Mouse (Mus musculus) neural tube, embryonic 13.5 days (tissue): ENCODE measurements around the gene Cdc42ep4. TPM values are rescaled to one million over a fixed set of nuclear protein-coding genes. Genes with fewer than 3 reads are reported as not detected.

Experiments
- ATAC-seq: fragments of 200-750 bp; cut with Nextera tagmentation; 2 replicates; pipeline ENCODE4 v1.8.0; 2017; ENCODE audit warnings: low read depth, mild to moderate bottlenecking, moderate TSS enrichment, moderate library complexity
- H3K27ac ChIP-seq: fragments of 300-500 bp; sonication (generic); replicated peaks from 2 replicates; pipeline ENCODE4 v1.5.1; 2015; ENCODE audit warnings: moderate library complexity, mild to moderate bottlenecking, inconsistent platforms
- H3K27me3 ChIP-seq: fragments of 300-500 bp; sonication (generic); 2 replicates; pipeline ENCODE4 v1.6.1; 2015; ENCODE audit warnings: mild to moderate bottlenecking, inconsistent platforms
- H3K36me3 ChIP-seq: fragments of 300-500 bp; sonication (generic); 2 replicates; pipeline ENCODE4 v1.6.1; 2015; ENCODE audit warnings: mild to moderate bottlenecking, inconsistent platforms
- H3K4me1 ChIP-seq: fragments of 300-500 bp; sonication (generic); replicated peaks from 2 replicates; pipeline ENCODE4 v1.6.1; 2015; ENCODE audit warnings: inconsistent platforms
- H3K4me2 ChIP-seq: fragments of 300-500 bp; sonication (generic); 2 replicates; pipeline ENCODE4 v1.6.1; 2015; ENCODE audit warnings: inconsistent platforms, mild to moderate bottlenecking, moderate library complexity
- H3K4me3 ChIP-seq: fragments of 300-500 bp; sonication (generic); 2 replicates; pipeline ENCODE4 v1.5.1; 2015; ENCODE audit warnings: mild to moderate bottlenecking, inconsistent platforms
- H3K9ac ChIP-seq: fragments of 300-500 bp; sonication (generic); 2 replicates; pipeline ENCODE4 v1.6.1; 2015; ENCODE audit warnings: moderate library complexity, mild to moderate bottlenecking, inconsistent platforms
- H3K9me3 ChIP-seq: fragments of 300-500 bp; sonication (generic); 2 replicates; pipeline ENCODE4 v1.6.1; 2016; ENCODE audit warnings: inconsistent platforms
- WGBS: fragments of 180-500 bp; shearing (Covaris S2); methylation state at CpG from one replicate; pipeline ENCODE4 v1.1.7; 2015; 5-methylcytosine and 5-hydroxymethylcytosine counted together
- polyA plus RNA-seq: library from polyadenylated mRNA; unstranded; fragments of >200 nt; fragmentation: Nextera tagmentation; extraction: Ambion mirVana; gene quantifications from 2 replicates; pipeline ENCODE4 v1.2.1, GENCODE M21; 2015

Cdc42ep4 gene
- polyA plus RNA-seq, 1 experiment from 2014 or later, result 58.9 TPM

DNA sequence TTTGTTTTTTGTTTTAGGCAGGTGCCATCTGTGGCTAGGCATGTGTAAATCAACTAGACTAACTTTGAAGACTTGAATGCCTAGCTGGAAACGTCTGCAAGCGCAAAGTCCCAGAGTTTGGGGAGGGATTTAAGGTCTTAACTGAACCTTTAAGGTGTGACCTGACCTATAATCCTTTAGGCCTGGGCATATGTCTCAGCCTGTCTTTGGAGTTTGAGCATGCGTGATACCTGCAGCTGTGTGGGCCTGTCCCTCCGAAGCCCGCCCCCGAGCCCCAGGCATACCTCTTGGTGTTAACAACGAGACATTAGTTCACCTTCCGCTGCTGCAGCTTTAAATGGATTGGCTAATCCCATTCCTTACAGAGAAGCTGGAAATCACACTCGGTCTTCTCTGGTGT lies 3.2 kb upstream of the Cdc42ep4 start:
- 49% methylated on average over 9 of the region's 9 CpGs for WGBS
- no peak overlapping the region for H3K4me3 ChIP-seq
- ATAC-seq, result no peak

GRCm38 (mm10) chr11:113752685-113753430 lies 1.2 kb upstream of the Cdc42ep4 start:
- no peaks in the 10 kb centered on the region for H3K9me3 ChIP-seq
- H3K4me2 ChIP-seq, result no peak overlapping the region; the same call in 1 of the 2 replicates
- whole genome bisulfite sequencing, result 96% methylated on average over 10 of the region's 10 CpGs
- no peaks in the 10 kb centered on the region for H3K27me3 ChIP-seq
- no peaks in the 10 kb centered on the region for H3K36me3 ChIP-seq
- H3K9ac ChIP-seq, result no peak overlapping the region
- H3K4me3 ChIP-seq, result no peak overlapping the region
- ATAC-seq, result no peak
- 0 out of 2 replicates have a peak overlapping the region, but pooled peaks have one; percentile 95 for H3K27ac ChIP-seq
- peaks cover 37% of the 10 kb centered on the region for H3K4me1 ChIP-seq

More for the DNA sequence above, 3.2 kb upstream of the Cdc42ep4 start:
- H3K4me2 ChIP-seq, result no peak overlapping the region
- H3K4me1 ChIP-seq, result peaks cover 17% of the 10 kb centered on the region
- no peaks in the 10 kb centered on the region for H3K36me3 ChIP-seq
- no peak overlapping the region for H3K9ac ChIP-seq
- H3K27me3 ChIP-seq, result no peaks in the 10 kb centered on the region
- H3K9me3 ChIP-seq, result no peaks in the 10 kb centered on the region
- no peak overlapping the region for H3K27ac ChIP-seq

DNA sequence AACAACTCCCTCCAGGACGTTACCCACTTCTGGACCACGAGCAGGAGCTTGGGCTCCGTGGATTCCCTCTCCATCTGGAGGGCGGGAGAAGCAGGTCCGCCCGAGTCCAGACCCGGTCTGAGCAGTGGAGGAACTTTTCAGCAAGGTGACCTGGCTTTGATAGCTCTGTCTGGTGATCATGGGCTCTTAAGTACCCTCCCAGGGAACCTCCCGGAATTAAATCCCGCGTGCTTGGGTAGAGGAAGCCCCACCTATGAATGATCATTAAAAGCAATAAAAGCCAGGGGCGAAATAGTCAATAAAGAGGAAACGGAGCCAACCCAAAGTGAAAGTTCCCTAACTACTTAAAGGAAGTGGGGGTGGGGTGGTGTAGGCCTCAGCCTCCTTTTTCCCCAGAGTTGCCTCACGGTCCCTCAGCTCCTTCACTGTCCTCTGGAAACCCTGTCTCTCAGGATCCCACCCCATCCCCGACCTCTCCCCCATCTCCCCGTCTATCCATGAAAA lies 529 bp upstream of the Cdc42ep4 start:
- 22% methylated on average over 15 of the region's 15 CpGs for WGBS
- ATAC-seq, result peak; percentile 19; the same call in 1 of the 2 replicates
- H3K27me3 ChIP-seq, result no peaks in the 10 kb centered on the region

GRCm38 (mm10) chr11:113750571-113751483 lies 854 bp downstream of the Cdc42ep4 start:
- Histone ChIP-seq H3K27me3 (no peaks in the 10 kb centered on the region), H3K4me2 (peak overlapping the region; percentile 63), H3K9ac (peak overlapping the region; percentile 95), H3K4me1 (peaks cover 49% of the 10 kb centered on the region), H3K4me3 (peak overlapping the region; percentile 89), H3K27ac (peak overlapping the region; percentile 95), H3K9me3 (no peaks in the 10 kb centered on the region), H3K36me3 (no peaks in the 10 kb centered on the region)
- under 1% methylated on average over 65 of the region's 67 CpGs for WGBS
- peak; percentile 52 for ATAC-seq

More for the DNA sequence above, 529 bp upstream of the Cdc42ep4 start:
- no peaks in the 10 kb centered on the region for H3K9me3 ChIP-seq
- peak overlapping the region; percentile 52 for H3K9ac ChIP-seq
- H3K27ac ChIP-seq, result peak overlapping the region; percentile 95
- H3K4me3 ChIP-seq, result peak overlapping the region; percentile 89
- no peaks in the 10 kb centered on the region for H3K36me3 ChIP-seq
- peaks cover 43% of the 10 kb centered on the region for H3K4me1 ChIP-seq
- peak overlapping the region; percentile 63 for H3K4me2 ChIP-seq

- Histone ChIP-seq H3K9me3 (no peaks in the 10 kb centered on the region), H3K4me2 (peak overlapping the region; percentile 63), H3K4me1 (peaks cover 57% of the 10 kb centered on the region), H3K27ac (peak overlapping the region; percentile 95), H3K27me3 (no peaks in the 10 kb centered on the region), H3K36me3 (no peaks in the 10 kb centered on the region), H3K4me3 (peak overlapping the region; percentile 89), H3K9ac (peak overlapping the region; percentile 95)
- peak; percentile 30; the same call in 1 of the 2 replicates for ATAC-seq
- under 1% methylated on average over 9 of the region's 9 CpGs for WGBS
Observed at GRCm38 (mm10) chr11:113749749-113750351, 1.8 kb downstream of the Cdc42ep4 start.

GRCm38 (mm10) chr11:113748797-113749521 lies 2.7 kb downstream of the Cdc42ep4 start:
- Histone ChIP-seq H3K4me1 (peaks cover 57% of the 10 kb centered on the region), H3K36me3 (no peaks in the 10 kb centered on the region), H3K9me3 (no peaks in the 10 kb centered on the region), H3K27ac (peak overlapping the region; percentile 95), H3K27me3 (no peaks in the 10 kb centered on the region), H3K4me2 (peak overlapping the region; percentile 63), H3K4me3 (peak overlapping the region; percentile 89), H3K9ac (peak overlapping the region; percentile 95)
- ATAC-seq, result no peak
- 7% methylated on average over 21 of the region's 21 CpGs for WGBS

- ATAC-seq, result no peak
- H3K4me2 ChIP-seq, result peak overlapping the region; percentile 63
- H3K9me3 ChIP-seq, result no peaks in the 10 kb centered on the region
- peak overlapping the region; percentile 89; the same call in 1 of the 2 replicates for H3K4me3 ChIP-seq
- 82% methylated on average over 11 of the region's 11 CpGs for WGBS
- H3K36me3 ChIP-seq, result peaks cover 8% of the 10 kb centered on the region
- H3K27me3 ChIP-seq, result no peaks in the 10 kb centered on the region
- H3K27ac ChIP-seq, result 0 out of 2 replicates have a peak overlapping the region, but pooled peaks have one; percentile 46
- peak overlapping the region; percentile 95; the same call in 1 of the 2 replicates for H3K9ac ChIP-seq
- H3K4me1 ChIP-seq, result peaks cover 57% of the 10 kb centered on the region
Observed at GRCm38 (mm10) chr11:113747725-113748380, 3.8 kb downstream of the Cdc42ep4 start.

GRCm38 (mm10) chr11:113747056-113747455 lies 4.6 kb downstream of the Cdc42ep4 start:
- H3K4me3 ChIP-seq, result no peak overlapping the region
- H3K27ac ChIP-seq, result no peak overlapping the region
- H3K9me3 ChIP-seq, result no peaks in the 10 kb centered on the region
- H3K36me3 ChIP-seq, result peaks cover 9% of the 10 kb centered on the region
- no peaks in the 10 kb centered on the region for H3K27me3 ChIP-seq
- H3K4me2 ChIP-seq, result 0 out of 2 replicates have a peak overlapping the region, but pooled peaks have one; percentile 63
- no peak overlapping the region for H3K9ac ChIP-seq
- H3K4me1 ChIP-seq, result peaks cover 52% of the 10 kb centered on the region
- no peak for ATAC-seq
- 76% methylated on average over 16 of the region's 16 CpGs for WGBS

DNA sequence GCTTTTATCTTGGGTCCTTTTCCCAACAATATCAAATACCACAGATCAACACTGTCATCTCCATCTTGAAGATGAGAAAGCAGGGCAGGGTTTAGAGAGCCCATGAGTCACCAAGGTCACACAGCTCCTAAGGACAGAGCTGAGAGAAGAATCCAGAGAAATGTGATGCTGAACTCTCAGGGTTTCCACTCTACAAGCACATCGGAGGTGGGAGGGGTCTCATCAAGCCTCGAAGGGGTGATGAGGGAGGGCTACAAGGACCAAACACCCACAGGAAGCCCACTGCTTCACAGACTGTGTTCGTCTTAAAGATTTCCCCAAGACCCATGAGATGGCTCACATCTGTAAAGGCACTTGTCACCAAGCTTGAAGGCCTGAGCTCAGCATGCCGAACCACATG lies 5.7 kb downstream of the Cdc42ep4 start:
- no peak overlapping the region for H3K27ac ChIP-seq
- H3K4me1 ChIP-seq, result peaks cover 49% of the 10 kb centered on the region
- peaks cover 9% of the 10 kb centered on the region for H3K36me3 ChIP-seq
- 78% methylated on average over 4 of the region's 4 CpGs for WGBS
- no peak overlapping the region for H3K4me3 ChIP-seq
- H3K27me3 ChIP-seq, result no peaks in the 10 kb centered on the region
- H3K9ac ChIP-seq, result no peak overlapping the region
- no peak for ATAC-seq
- no peaks in the 10 kb centered on the region for H3K9me3 ChIP-seq
- no peak overlapping the region for H3K4me2 ChIP-seq

- no peaks in the 10 kb centered on the region for H3K27me3 ChIP-seq
- no peak overlapping the region for H3K4me2 ChIP-seq
- no peak overlapping the region for H3K27ac ChIP-seq
- no peaks in the 10 kb centered on the region for H3K9me3 ChIP-seq
- H3K4me1 ChIP-seq, result peaks cover 44% of the 10 kb centered on the region
- peaks cover 15% of the 10 kb centered on the region for H3K36me3 ChIP-seq
- WGBS, result 94% methylated on average over 1 of the region's 1 CpGs
- H3K4me3 ChIP-seq, result no peak overlapping the region
- ATAC-seq, result no peak
- no peak overlapping the region for H3K9ac ChIP-seq
Observed at GRCm38 (mm10) chr11:113742998-113743397, 8.7 kb downstream of the Cdc42ep4 start.
